Mouse (Mus musculus) left cerebral cortex, adult 2 months (tissue): Measurements from ENCODE around the gene Pla2g4b. TPM values are rescaled to one million over a fixed set of nuclear protein-coding genes. Genes with fewer than 3 reads are reported as not detected.

Source experiments
- DNase-seq, 2 experiments: peaks; one replicate each; pipeline ENCODE4 v3.0.0; 2021 to 2022; ENCODE audit warnings: low spot score in 2 of 2, mixed read lengths in 1 of 2; ENCODE audit errors: extremely low spot score in 1 of 2
- H3K27ac ChIP-seq: fragments of 200-600 bp; 2 replicates; pipeline ENCODE4 v1.8.1; 2022
- H3K4me3 ChIP-seq: fragments of 200-600 bp; 2 replicates; pipeline ENCODE4 v1.8.1; 2022
- CTCF ChIP-seq: fragments of 200-600 bp; IDR thresholded peaks from 2 replicates; pipeline ENCODE4 v1.8.1; 2022; ENCODE audit warnings: antibody characterized with exemption, mild to moderate bottlenecking, moderate library complexity
- intact Hi-C: fragments of 180-260 bp; cut with DNase I; formaldehyde crosslinking; loops from one replicate; pipeline ENCODE4 v1.15.1; 2025
- long read RNA-seq, 2 experiments: library from polyadenylated mRNA; stranded (forward); transcript quantifications; one replicate each; pipeline ENCODE4 v2.0.0; 2021; ENCODE audit warnings: borderline mapping rate in 2 of 2
- total RNA-seq, 2 experiments: library from RNA; stranded (reverse); gene quantifications; 2 replicates each; pipeline ENCODE4 v1.2.3; 2021

The Pla2g4b gene
- 1 to 10 TPM; 3.9 to 4.1 TPM for total RNA-seq
- long read RNA-seq, experiment 1, result 0 reads
- long read RNA-seq, experiment 2, partial matches to known transcripts, result 3 of 3 reads
- long read RNA-seq, experiment 2, other reads (novel, unspliced or antisense), result 0 of 3 reads

GRCm38 (mm10) chr2:120032726-120033467, at the start of gene Pla2g4b:
Pla2g4b (plus strand) TSS chr2:120033417.
- no peak for TF ChIP-seq CTCF
- Histone ChIP-seq H3K27ac (no peak within 1 kb of the TSS), H3K4me3 (no peak within 1 kb of the TSS)
- intact Hi-C loops, result no loop called here
- no peak for DNase-seq

GRCm38 (mm10) chr2:119985871-119986270, 47.3 kb upstream of the Pla2g4b start:
- no peak overlapping the region for H3K4me3 ChIP-seq
- intact Hi-C loops, result no loop called here
- DNase-seq, result no peak
- TF ChIP-seq CTCF, result no peak
- H3K27ac ChIP-seq, result no peak overlapping the region

GRCm38 (mm10) chr2:119986369-119986768, 46.8 kb upstream of the Pla2g4b start:
- intact Hi-C loops, result no loop called here
- no peak overlapping the region for H3K27ac ChIP-seq
- H3K4me3 ChIP-seq, result no peak overlapping the region
- DNase-seq, result no peak
- no peak for TF ChIP-seq CTCF

GRCm38 (mm10) chr2:119987441-119987840, 45.8 kb upstream of the Pla2g4b start:
- H3K27ac ChIP-seq, result no peak overlapping the region
- TF ChIP-seq CTCF, result no peak
- DNase-seq, result no peak
- intact Hi-C loops, result no loop called here
- no peak overlapping the region for H3K4me3 ChIP-seq

GRCm38 (mm10) chr2:119988952-119989351, 44.3 kb upstream of the Pla2g4b start:
- TF ChIP-seq CTCF, result no peak
- H3K4me3 ChIP-seq, result no peak overlapping the region
- intact Hi-C loops, result no loop called here
- no peak for DNase-seq
- H3K27ac ChIP-seq, result no peak overlapping the region

GRCm38 (mm10) chr2:119990881-119991280, 42.3 kb upstream of the Pla2g4b start:
- intact Hi-C loops, result no loop called here
- no peak for TF ChIP-seq CTCF

GRCm38 (mm10) chr2:119992349-119992748, 40.9 kb upstream of the Pla2g4b start:
- Histone ChIP-seq H3K27ac (no peak overlapping the region), H3K4me3 (no peak overlapping the region)
- DNase-seq, result no peak
- intact Hi-C loops, result no loop called here
- no peak for TF ChIP-seq CTCF

More at GRCm38 (mm10) chr2:119990881-119991280, 42.3 kb upstream of the Pla2g4b start:
- H3K27ac ChIP-seq, result no peak overlapping the region
- DNase-seq, result no peak
- no peak overlapping the region for H3K4me3 ChIP-seq

- TF ChIP-seq CTCF, result no peak
- no peak for DNase-seq
- intact Hi-C loops, result no loop called here
- Histone ChIP-seq H3K4me3 (no peak overlapping the region), H3K27ac (no peak overlapping the region)
These were observed 39.7 kb upstream of the Pla2g4b start for GRCm38 (mm10) chr2:119993515-119993914.

GRCm38 (mm10) chr2:119994839-119995238, 38.4 kb upstream of the Pla2g4b start:
- no peak for TF ChIP-seq CTCF
- intact Hi-C loops, result loop anchor here (2.0 kb wide), 1 partner anchor 22 kb away; the partner anchor contains the start of gene Mapkbp1
- DNase-seq, result no peak
- Histone ChIP-seq H3K27ac (no peak overlapping the region; the same call in 1 of the 2 replicates), H3K4me3 (no peak overlapping the region)

- TF ChIP-seq CTCF, result no peak
- intact Hi-C loops, result loop anchor here (2.0 kb wide), 1 partner anchor 23 kb away; the partner anchor contains the start of gene Mapkbp1
- Histone ChIP-seq H3K4me3 (no peak overlapping the region), H3K27ac (peak overlapping the region; percentile 71)
- DNase-seq, result no peak
These were observed 37.6 kb upstream of the Pla2g4b start for GRCm38 (mm10) chr2:119995391-119996281.

- no peak for TF ChIP-seq CTCF
- H3K27ac ChIP-seq, result no peak overlapping the region
- intact Hi-C loops, result no loop called here
- no peak for DNase-seq
- H3K4me3 ChIP-seq, result no peak overlapping the region
These were observed 35.9 kb upstream of the Pla2g4b start for GRCm38 (mm10) chr2:119997354-119997753.

- Histone ChIP-seq H3K4me3 (no peak overlapping the region), H3K27ac (no peak overlapping the region)
- intact Hi-C loops, result no loop called here
- no peak for TF ChIP-seq CTCF
- no peak for DNase-seq
These were observed 33.5 kb upstream of the Pla2g4b start for GRCm38 (mm10) chr2:119999731-120000130.
